Mouse (Mus musculus): ENCODE data around the gene Tab1.

Tab1 gene

GRCm38 (mm10) chr15:80162401-80162964, 29.6 kb downstream of the Tab1 start:
- no peak for DNase-seq (ENCODE audit: extremely low spot score, low spot score)

- no peak for DNase-seq (ENCODE audit: extremely low spot score, low spot score)
Observed at GRCm38 (mm10) chr15:80163274-80163673, 30.3 kb downstream of the Tab1 start.

GRCm38 (mm10) chr15:80163716-80164115, 30.8 kb downstream of the Tab1 start:
- no peak for DNase-seq (ENCODE audit: extremely low spot score, low spot score)

GRCm38 (mm10) chr15:80165396-80165795, 32.5 kb downstream of the Tab1 start:
- no peak for DNase-seq (ENCODE audit: extremely low spot score, low spot score)

- no peak for DNase-seq (ENCODE audit: extremely low spot score, low spot score)
Observed at GRCm38 (mm10) chr15:80169484-80169883, 36.6 kb downstream of the Tab1 start.

GRCm38 (mm10) chr15:80170357-80170756, 37.4 kb downstream of the Tab1 start:
- no peak for DNase-seq (ENCODE audit: extremely low spot score, low spot score)

GRCm38 (mm10) chr15:80171286-80171685, 38.4 kb downstream of the Tab1 start:
- peak; percentile 38 for DNase-seq (ENCODE audit: extremely low spot score, low spot score)

GRCm38 (mm10) chr15:80171791-80172190, 38.9 kb downstream of the Tab1 start:
- DNase-seq (ENCODE audit: extremely low spot score, low spot score), result no peak

GRCm38 (mm10) chr15:80173001-80173771, 40.3 kb downstream of the Tab1 start, which contains the start of gene Mgat3:
Gene Mgat3, plus strand, starts transcription at chr15:80173721.
- DNase-seq (ENCODE audit: extremely low spot score, low spot score), result peak; percentile 74

- peak; percentile 66 for DNase-seq (ENCODE audit: extremely low spot score, low spot score)
Observed at GRCm38 (mm10) chr15:80173781-80174597, 41.1 kb downstream of the Tab1 start.

GRCm38 (mm10) chr15:80174598-80174875, 41.6 kb downstream of the Tab1 start:
- DNase-seq (ENCODE audit: extremely low spot score, low spot score), result peak; percentile 38

GRCm38 (mm10) chr15:80175316-80175715, 42.4 kb downstream of the Tab1 start:
- DNase-seq (ENCODE audit: extremely low spot score, low spot score), result no peak

GRCm38 (mm10) chr15:80175756-80176155, 42.8 kb downstream of the Tab1 start:
- DNase-seq (ENCODE audit: extremely low spot score, low spot score), result no peak

GRCm38 (mm10) chr15:80181561-80181960, 48.6 kb downstream of the Tab1 start:
- DNase-seq (ENCODE audit: extremely low spot score, low spot score), result no peak

- no peak for DNase-seq (ENCODE audit: extremely low spot score, low spot score)
Observed at GRCm38 (mm10) chr15:80182072-80182700, 49.3 kb downstream of the Tab1 start.

- no peak for DNase-seq (ENCODE audit: extremely low spot score, low spot score)
Observed at GRCm38 (mm10) chr15:80188927-80189326, 56.0 kb downstream of the Tab1 start.

GRCm38 (mm10) chr15:80190075-80190474, 57.1 kb downstream of the Tab1 start:
- no peak for DNase-seq (ENCODE audit: extremely low spot score, low spot score)

GRCm38 (mm10) chr15:80191585-80192245, 58.8 kb downstream of the Tab1 start:
- no peak for DNase-seq (ENCODE audit: extremely low spot score, low spot score)

GRCm38 (mm10) chr15:80192246-80192585, 59.3 kb downstream of the Tab1 start:
- DNase-seq (ENCODE audit: extremely low spot score, low spot score), result no peak

GRCm38 (mm10) chr15:80192847-80193246, 59.9 kb downstream of the Tab1 start:
- DNase-seq (ENCODE audit: extremely low spot score, low spot score), result no peak

GRCm38 (mm10) chr15:80199556-80199955, 66.6 kb downstream of the Tab1 start:
- no peak for DNase-seq (ENCODE audit: extremely low spot score, low spot score)
